Comparison of ENCODE assay signal across 9 mouse cellular contexts in genomic region chr8:107139704-107140470, GRCm38 (mm10). TPM values are rescaled to one million over a fixed set of nuclear protein-coding genes. Genes with fewer than 3 reads are reported as not detected.
DNase-seq lines count a peak whose midpoint lies in the region; ATAC-seq and TF ChIP-seq lines count a peak whose summit lies in the region.
"Had no signal": no experiment of that assay in that cellular context is flagged by ENCODE, and none has a peak within 500 bp of the region (broad histone marks: within the 10 kb centered on the region; RNA-seq: fewer than 3 reads in every experiment).

No protein-coding gene starts in this region.

- ATAC-seq in intestine, embryonic 16.5 days: peak; percentile 88
- peak; percentile 92 for ATAC-seq in lung, embryonic 16.5 days (ENCODE audit: low read depth)

- no peaks in the 10 kb centered on the region for H3K27me3 ChIP-seq in intestine, embryonic 16.5 days (replicated peaks; ENCODE audit: control insufficient read depth, insufficient read depth, low read length)
- H3K27me3 ChIP-seq in lung, embryonic 16.5 days (ENCODE audit: control insufficient read depth, insufficient read depth, low read depth, low read length): no peaks in the 10 kb centered on the region

- no peaks in the 10 kb centered on the region for H3K9me3 ChIP-seq in intestine, embryonic 16.5 days (ENCODE audit: control insufficient read depth, low read length)
- no peaks in the 10 kb centered on the region for H3K9me3 ChIP-seq in lung, embryonic 16.5 days (ENCODE audit: control insufficient read depth, low read length)

- no peak overlapping the region for H3K9ac ChIP-seq in intestine, embryonic 16.5 days (ENCODE audit: low read depth, low read length)
- H3K9ac ChIP-seq in lung, embryonic 16.5 days (ENCODE audit: low read length): no peak overlapping the region

- peak overlapping the region; percentile 27; the same call in 1 of the 2 replicates for H3K27ac ChIP-seq in embryonic fibroblast, embryonic 13.5 days (ENCODE audit: insufficient read depth, low read length)
- peak overlapping the region; percentile 76 for H3K27ac ChIP-seq in intestine, embryonic 16.5 days (ENCODE audit: low read length)
- H3K27ac ChIP-seq in lung, embryonic 16.5 days (ENCODE audit: low read length): peak overlapping the region; percentile 11; the same call in 1 of the 2 replicates
- H3K27ac ChIP-seq: macrophage had no signal

- no peak for TF ChIP-seq CTCF in embryonic fibroblast, embryonic 13.5 days (IDR thresholded peaks at IDR 0.05; ENCODE audit: borderline replicate concordance, insufficient read depth, low read length)

- TF ChIP-seq POLR2A in embryonic fibroblast, embryonic 13.5 days (IDR thresholded peaks at IDR 0.05; ENCODE audit: low read depth, low read length): no peak

- peak; percentile 45 for DNase-seq in retina, postnatal 1 day
- no peak for DNase-seq in retina, embryonic 14.5 days (ENCODE audit: low spot score)
- no peak for DNase-seq in cerebellum, adult 9-10 months
- no peak for DNase-seq in cerebellum, postnatal 4 days (ENCODE audit: low spot score in 2 of 2)
- no peak for DNase-seq in cerebellum, adult 11-12 months

- no peak overlapping the region for H3K4me2 ChIP-seq in intestine, embryonic 16.5 days (ENCODE audit: low read depth, low read length)
- no peak overlapping the region for H3K4me2 ChIP-seq in lung, embryonic 16.5 days (ENCODE audit: low read depth, low read length)

- 48% methylated on average over 13 of the region's 13 CpGs for WGBS in intestine, embryonic 16.5 days
- 45% methylated on average over 13 of the region's 13 CpGs for WGBS in lung, embryonic 16.5 days

- no peak overlapping the region for H3K4me3 ChIP-seq in embryonic fibroblast, embryonic 13.5 days (ENCODE audit: insufficient read depth, low read length)
- H3K4me3 ChIP-seq in intestine, embryonic 16.5 days (ENCODE audit: low read length): no peak overlapping the region
- H3K4me3 ChIP-seq in lung, embryonic 16.5 days (ENCODE audit: low read length): no peak overlapping the region

- H3K36me3 ChIP-seq in intestine, embryonic 16.5 days (ENCODE audit: control insufficient read depth, insufficient read depth, low read length): no peaks in the 10 kb centered on the region
- H3K36me3 ChIP-seq in lung, embryonic 16.5 days (ENCODE audit: control insufficient read depth, insufficient read depth, low read length): no peaks in the 10 kb centered on the region

- H3K4me1 ChIP-seq in embryonic fibroblast, embryonic 13.5 days (ENCODE audit: control insufficient read depth, insufficient read depth, low read length): no peaks in the 10 kb centered on the region
- H3K4me1 ChIP-seq in intestine, embryonic 16.5 days (ENCODE audit: control insufficient read depth, insufficient read depth, low read length): peaks cover 25% of the 10 kb centered on the region
- peaks cover 12% of the 10 kb centered on the region for H3K4me1 ChIP-seq in lung, embryonic 16.5 days (replicated peaks; ENCODE audit: control insufficient read depth, insufficient read depth, low read length)

RNA-seq across cellular contexts. Expression of gene Cyb5b, which starts 10.6 kb away (rescaled TPM):
- polyA plus RNA-seq in embryonic fibroblast, embryonic 13.5 days (2011; ENCODE audit: insufficient read length, low read depth, missing spikeins): 95.0 and 110 TPM in 2 replicates
- polyA plus RNA-seq in intestine, embryonic 16.5 days (2015; fragmentation: Nextera tagmentation; extraction: Ambion mirVana): 155 and 177 TPM in 2 replicates
- 76.5 and 84.0 TPM in 2 replicates for polyA plus RNA-seq in lung, embryonic 16.5 days (2015; fragmentation: Nextera tagmentation; extraction: Ambion mirVana)

RNA-seq across cellular contexts. Expression of gene Terf2, which starts 43.5 kb away (rescaled TPM):
- polyA plus RNA-seq in embryonic fibroblast, embryonic 13.5 days (2011; ENCODE audit: insufficient read length, low read depth, missing spikeins): 28.0 and 35.7 TPM in 2 replicates
- 12.4 and 12.5 TPM in 2 replicates for polyA plus RNA-seq in intestine, embryonic 16.5 days (2015; fragmentation: Nextera tagmentation; extraction: Ambion mirVana)
- polyA plus RNA-seq in lung, embryonic 16.5 days (2015; fragmentation: Nextera tagmentation; extraction: Ambion mirVana): 16.8 and 18.4 TPM in 2 replicates

Comparison
In these comparisons a context has a peak if more than half of its experiments do, and no peak if none do; other contexts are left out.
1. H3K27ac ChIP-seq: peak in every context shown above with its lines; median percentile 76 in intestine, embryonic 16.5 days; 27 in embryonic fibroblast, embryonic 13.5 days; 11 in lung, embryonic 16.5 days.